Mouse (Mus musculus): ENCODE measurements at regions not wholly inside any gene's neighbourhood (a gene's known extent, or its start where the extent isn't known, plus 50 kb on each side); places are given as distances from the start of the nearest gene placed in this dataset.
A peak's percentile ranks its signal among the peaks of the same experiment; 100 is the strongest.
"Not testable (repeated sequence)": the region's sequence is repeated elsewhere in the genome, so short reads cannot be mapped to it uniquely, and the experiment has no call there.

- not testable (repeated sequence) for DNase-seq
These were observed 80.8 kb upstream of the Gm15446 start for GRCm38 (mm10) chr5:109842186-109842978.

GRCm38 (mm10) chr5:109844236-109844635 lies 79.0 kb upstream of the Gm15446 start:
- DNase-seq = not testable (repeated sequence)

- peak; percentile 69 for DNase-seq
These were observed 78.4 kb upstream of the Gm15446 start for GRCm38 (mm10) chr5:109844753-109845186.

GRCm38 (mm10) chr5:109851225-109851624 lies 72.0 kb upstream of the Gm15446 start:
- DNase-seq = not testable (repeated sequence)

- no peak for DNase-seq
These were observed 62.8 kb upstream of the Gm15446 start for GRCm38 (mm10) chr5:109860402-109860801.

- DNase-seq = not testable (repeated sequence)
These were observed 58.7 kb upstream of the Gm15446 start for GRCm38 (mm10) chr5:109864517-109864916.

- no peak for DNase-seq
These were observed 57.6 kb upstream of the Gm15446 start for GRCm38 (mm10) chr5:109865628-109866027.

GRCm38 (mm10) chr5:109866337-109867126 lies 56.7 kb upstream of the Gm15446 start:
- peak; percentile 87 for DNase-seq

GRCm38 (mm10) chr5:109867221-109867620 lies 56.0 kb upstream of the Gm15446 start:
- DNase-seq = not testable (repeated sequence)

Data from adrenal gland, postnatal 10 days (tissue).